In genomic region chr9:60861030-60861429, GRCm38 (mm10) we compare ENCODE assay signal across 22 mouse cellular contexts.
A peak's percentile ranks its signal among the peaks of the same experiment; 100 is the strongest.
DNase-seq lines count a peak whose midpoint lies in the region; ATAC-seq and TF ChIP-seq lines count a peak whose summit lies in the region.
"Had no signal": no experiment of that assay in that cellular context is flagged by ENCODE, and none has a peak within 500 bp of the region (broad histone marks: within the 10 kb centered on the region; RNA-seq: fewer than 3 reads in every experiment).

No protein-coding gene starts in this region.

- H3K4me1 ChIP-seq in forebrain, postnatal 0 days (ENCODE audit: insufficient read depth): peaks cover 6% of the 10 kb centered on the region; the same call in 1 of the 2 replicates
- H3K4me1 ChIP-seq in forebrain, embryonic 12.5 days: peaks cover 13% of the 10 kb centered on the region
- peaks cover 6% of the 10 kb centered on the region; the same call in 1 of the 2 replicates for H3K4me1 ChIP-seq in hindbrain, postnatal 0 days (ENCODE audit: insufficient read depth, low read length)
- H3K4me1 ChIP-seq in hindbrain, embryonic 12.5 days: peaks cover 10% of the 10 kb centered on the region; the same call in 1 of the 2 replicates
- peaks cover 12% of the 10 kb centered on the region for H3K4me1 ChIP-seq in midbrain, embryonic 16.5 days (ENCODE audit: control insufficient read depth, insufficient read depth, low read length)
- H3K4me1 ChIP-seq in midbrain, embryonic 11.5 days (ENCODE audit: control insufficient read depth, insufficient read depth, low read length): peaks cover 3% of the 10 kb centered on the region; the same call in 1 of the 2 replicates
- H3K4me1 ChIP-seq in midbrain, postnatal 0 days (ENCODE audit: insufficient read depth, low read length): peaks cover 10% of the 10 kb centered on the region; the same call in 1 of the 2 replicates

- no peak overlapping the region for H3K4me3 ChIP-seq in forebrain, postnatal 0 days (ENCODE audit: low read depth, low read length)
- H3K4me3 ChIP-seq in forebrain, embryonic 12.5 days (replicated peaks): no peak overlapping the region
- H3K4me3 ChIP-seq in hindbrain, postnatal 0 days (ENCODE audit: low read length): no peak overlapping the region
- H3K4me3 ChIP-seq in hindbrain, embryonic 12.5 days: no peak overlapping the region
- H3K4me3 ChIP-seq in midbrain, embryonic 16.5 days (ENCODE audit: low read depth, low read length): no peak overlapping the region
- H3K4me3 ChIP-seq in midbrain, embryonic 11.5 days (ENCODE audit: low read depth, low read length): no peak overlapping the region
- no peak overlapping the region for H3K4me3 ChIP-seq in midbrain, postnatal 0 days (ENCODE audit: low read depth, low read length)
- H3K4me3 ChIP-seq: forebrain, embryonic 13.5 days; heart, adult 2 months; heart, embryonic 10.5 days; heart, embryonic 13.5 days had no signal

- H3K36me3 ChIP-seq in forebrain, postnatal 0 days (ENCODE audit: insufficient read depth): no peaks in the 10 kb centered on the region
- peaks cover 17% of the 10 kb centered on the region for H3K36me3 ChIP-seq in forebrain, embryonic 12.5 days (replicated peaks)
- H3K36me3 ChIP-seq in hindbrain, postnatal 0 days (ENCODE audit: insufficient read depth, low read length): no peaks in the 10 kb centered on the region
- peaks cover 7% of the 10 kb centered on the region for H3K36me3 ChIP-seq in hindbrain, embryonic 12.5 days
- no peaks in the 10 kb centered on the region for H3K36me3 ChIP-seq in midbrain, embryonic 16.5 days (ENCODE audit: control insufficient read depth, insufficient read depth, low read length)
- H3K36me3 ChIP-seq in midbrain, embryonic 11.5 days (ENCODE audit: control insufficient read depth, insufficient read depth, low read length): peaks cover 2% of the 10 kb centered on the region; the same call in 1 of the 2 replicates
- no peaks in the 10 kb centered on the region for H3K36me3 ChIP-seq in midbrain, postnatal 0 days (ENCODE audit: insufficient read depth, low read length)

- peak overlapping the region; percentile 0; the same call in 1 of the 2 replicates for H3K27ac ChIP-seq in forebrain, postnatal 0 days (ENCODE audit: low read depth, low read length)
- no peak overlapping the region for H3K27ac ChIP-seq in forebrain, embryonic 12.5 days
- no peak overlapping the region for H3K27ac ChIP-seq in hindbrain, postnatal 0 days
- H3K27ac ChIP-seq in hindbrain, embryonic 12.5 days: no peak overlapping the region
- peak overlapping the region; percentile 6; the same call in 1 of the 2 replicates for H3K27ac ChIP-seq in midbrain, embryonic 16.5 days (ENCODE audit: low read length)
- H3K27ac ChIP-seq in midbrain, embryonic 11.5 days (ENCODE audit: low read depth, low read length): no peak overlapping the region
- peak overlapping the region; percentile 43 for H3K27ac ChIP-seq in midbrain, postnatal 0 days (ENCODE audit: low read depth, low read length)
- H3K27ac ChIP-seq: forebrain, embryonic 13.5 days; heart, adult 2 months; heart, embryonic 10.5 days; heart, embryonic 13.5 days had no signal

- H3K4me2 ChIP-seq in forebrain, postnatal 0 days (ENCODE audit: low read depth): no peak overlapping the region
- H3K4me2 ChIP-seq in forebrain, embryonic 12.5 days: no peak overlapping the region
- H3K4me2 ChIP-seq in hindbrain, postnatal 0 days (ENCODE audit: low read depth, low read length): no peak overlapping the region
- H3K4me2 ChIP-seq in hindbrain, embryonic 12.5 days (replicated peaks): no peak overlapping the region
- H3K4me2 ChIP-seq in midbrain, embryonic 16.5 days (ENCODE audit: low read length): no peak overlapping the region
- no peak overlapping the region for H3K4me2 ChIP-seq in midbrain, embryonic 11.5 days
- H3K4me2 ChIP-seq in midbrain, postnatal 0 days (ENCODE audit: low read depth, low read length, poor library complexity, severe bottlenecking): no peak overlapping the region
- H3K4me2 ChIP-seq: forebrain, embryonic 13.5 days; heart, embryonic 13.5 days had no signal

- H3K9me3 ChIP-seq in forebrain, postnatal 0 days (ENCODE audit: low read length): no peaks in the 10 kb centered on the region
- H3K9me3 ChIP-seq in forebrain, embryonic 12.5 days: no peaks in the 10 kb centered on the region
- H3K9me3 ChIP-seq in hindbrain, postnatal 0 days (ENCODE audit: low read length): no peaks in the 10 kb centered on the region
- H3K9me3 ChIP-seq in hindbrain, embryonic 12.5 days (replicated peaks): no peaks in the 10 kb centered on the region
- no peaks in the 10 kb centered on the region for H3K9me3 ChIP-seq in midbrain, embryonic 16.5 days (replicated peaks; ENCODE audit: control insufficient read depth, low read length, poor library complexity, severe bottlenecking)
- no peaks in the 10 kb centered on the region for H3K9me3 ChIP-seq in midbrain, embryonic 11.5 days (ENCODE audit: control insufficient read depth, low read length)
- no peaks in the 10 kb centered on the region for H3K9me3 ChIP-seq in midbrain, postnatal 0 days (ENCODE audit: low read length)
- H3K9me3 ChIP-seq: forebrain, embryonic 13.5 days; heart, embryonic 10.5 days; heart, embryonic 13.5 days had no signal

- H3K9ac ChIP-seq in forebrain, postnatal 0 days: no peak overlapping the region
- no peak overlapping the region for H3K9ac ChIP-seq in forebrain, embryonic 12.5 days
- no peak overlapping the region for H3K9ac ChIP-seq in hindbrain, postnatal 0 days (replicated peaks; ENCODE audit: low read length)
- H3K9ac ChIP-seq in hindbrain, embryonic 12.5 days: no peak overlapping the region
- H3K9ac ChIP-seq in midbrain, embryonic 16.5 days (ENCODE audit: low read depth, low read length): no peak overlapping the region
- H3K9ac ChIP-seq in midbrain, embryonic 11.5 days (ENCODE audit: low read length): no peak overlapping the region
- H3K9ac ChIP-seq in midbrain, postnatal 0 days (replicated peaks; ENCODE audit: low read length, poor library complexity, severe bottlenecking): no peak overlapping the region
- H3K9ac ChIP-seq: forebrain, embryonic 13.5 days; heart, embryonic 13.5 days had no signal

- DNase-seq in forebrain, postnatal 0 days: peak; percentile 47
- peak; percentile 71 for DNase-seq in hindbrain, postnatal 0 days (ENCODE audit: low spot score)
- DNase-seq in midbrain, embryonic 11.5 days (ENCODE audit: low spot score, missing footprints): no peak
- peak; percentile 71 for DNase-seq in midbrain, postnatal 0 days (ENCODE audit: low spot score)
- no peak for DNase-seq in right cerebral cortex, postnatal 25 days
- DNase-seq: adrenal gland, adult 2 months; adrenal gland, postnatal 14 days; cerebellum, adult 18-20 months; cerebellum, adult 9-10 months; cerebellum, postnatal 14 days; gastrocnemius, postnatal 10 days; gastrocnemius, postnatal 36 days; heart, adult 2 months; heart, postnatal 14 days had no signal

- 62% methylated on average over 5 of the region's 5 CpGs for WGBS in forebrain, postnatal 0 days
- 82% methylated on average over 5 of the region's 5 CpGs for WGBS in forebrain, embryonic 12.5 days
- 58% methylated on average over 5 of the region's 5 CpGs for WGBS in hindbrain, postnatal 0 days
- WGBS in hindbrain, embryonic 12.5 days: 83% methylated on average over 5 of the region's 5 CpGs
- 46% methylated on average over 5 of the region's 5 CpGs for WGBS in midbrain, embryonic 16.5 days
- 78% methylated on average over 5 of the region's 5 CpGs for WGBS in midbrain, embryonic 11.5 days
- 25% methylated on average over 5 of the region's 5 CpGs for WGBS in midbrain, postnatal 0 days

- no peak for TF ChIP-seq CTCF in forebrain, postnatal 0 days (IDR thresholded peaks at IDR 0.05; ENCODE audit: low read depth)
- no peak for TF ChIP-seq CTCF in hindbrain, postnatal 0 days (IDR thresholded peaks at IDR 0.05; ENCODE audit: low read depth)
- no peak for TF ChIP-seq CTCF in midbrain, postnatal 0 days (IDR thresholded peaks at IDR 0.05)

- peak; percentile 73 for ATAC-seq in forebrain, postnatal 0 days
- no peak for ATAC-seq in forebrain, embryonic 12.5 days (ENCODE audit: low FRiP score)
- ATAC-seq in hindbrain, postnatal 0 days: no peak
- ATAC-seq in hindbrain, embryonic 12.5 days (ENCODE audit: low FRiP score): no peak
- ATAC-seq in midbrain, embryonic 16.5 days: peak; percentile 49
- ATAC-seq in midbrain, embryonic 11.5 days (ENCODE audit: low FRiP score): no peak
- peak; percentile 53; the same call in 1 of the 2 replicates for ATAC-seq in midbrain, postnatal 0 days (ENCODE audit: low FRiP score)
- ATAC-seq: CD4-positive, CD25-positive, alpha-beta regulatory T cell, adult 4 months; forebrain, embryonic 13.5 days; intestine, postnatal 0 days had no signal

- no peaks in the 10 kb centered on the region for H3K27me3 ChIP-seq in forebrain, postnatal 0 days (ENCODE audit: insufficient read depth, low read length)
- H3K27me3 ChIP-seq in forebrain, embryonic 12.5 days: no peaks in the 10 kb centered on the region
- H3K27me3 ChIP-seq in hindbrain, postnatal 0 days (ENCODE audit: insufficient read depth, low read length): no peaks in the 10 kb centered on the region
- H3K27me3 ChIP-seq in hindbrain, embryonic 12.5 days: no peaks in the 10 kb centered on the region
- no peaks in the 10 kb centered on the region for H3K27me3 ChIP-seq in midbrain, embryonic 16.5 days (ENCODE audit: control insufficient read depth, insufficient read depth, low read depth, low read length)
- H3K27me3 ChIP-seq in midbrain, embryonic 11.5 days (ENCODE audit: control insufficient read depth, insufficient read depth, low read length): no peaks in the 10 kb centered on the region
- H3K27me3 ChIP-seq in midbrain, postnatal 0 days (ENCODE audit: insufficient read depth, low read length): no peaks in the 10 kb centered on the region
- H3K27me3 ChIP-seq: forebrain, embryonic 13.5 days; heart, embryonic 13.5 days had no signal

Comparison
In these comparisons a context has a peak if more than half of its experiments do, and no peak if none do; other contexts are left out.
1. ATAC-seq: peak in forebrain, postnatal 0 days (single experiment), midbrain, embryonic 16.5 days (single experiment) and midbrain, postnatal 0 days (single experiment); none in forebrain, embryonic 12.5 days (single experiment), hindbrain, postnatal 0 days (single experiment), hindbrain, embryonic 12.5 days (single experiment) and midbrain, embryonic 11.5 days (single experiment).
2. DNase-seq: peak in forebrain, postnatal 0 days (single experiment), hindbrain, postnatal 0 days (single experiment) and midbrain, postnatal 0 days (single experiment); none in midbrain, embryonic 11.5 days (single experiment) and right cerebral cortex, postnatal 25 days (single experiment).
3. H3K27ac ChIP-seq: peak in forebrain, postnatal 0 days (single experiment), midbrain, embryonic 16.5 days (single experiment) and midbrain, postnatal 0 days (single experiment); none in forebrain, embryonic 12.5 days (single experiment), hindbrain, postnatal 0 days (single experiment), hindbrain, embryonic 12.5 days (single experiment) and midbrain, embryonic 11.5 days (single experiment).